Mouse (Mus musculus) thymus, postnatal 0 days (tissue): ENCODE results near the gene Gast. TPM values are rescaled to one million over a fixed set of nuclear protein-coding genes. Genes with fewer than 3 reads are reported as not detected.
A peak's percentile ranks its signal among the peaks of the same experiment; 100 is the strongest.
"Not testable (repeated sequence)": the region's sequence is repeated elsewhere in the genome, so short reads cannot be mapped to it uniquely, and the experiment has no call there.

Experiments
- DNase-seq: peaks from one replicate; pipeline ENCODE4 v3.0.0-alpha.2; 2015; ENCODE audit warnings: low spot score
- polyA plus RNA-seq: library from polyadenylated mRNA; unstranded; fragments of >200 nt; fragmentation: Nextera tagmentation; extraction: Ambion mirVana; gene quantifications from 2 replicates; pipeline ENCODE4 v1.2.1, GENCODE M21; 2015

The Gast gene
- polyA plus RNA-seq, 1 experiment from 2014 or later, result 2.1 TPM

GRCm38 (mm10) chr11:100361059-100361458 lies 26.9 kb downstream of the Gast start:
- not testable (repeated sequence) for DNase-seq

DNA sequence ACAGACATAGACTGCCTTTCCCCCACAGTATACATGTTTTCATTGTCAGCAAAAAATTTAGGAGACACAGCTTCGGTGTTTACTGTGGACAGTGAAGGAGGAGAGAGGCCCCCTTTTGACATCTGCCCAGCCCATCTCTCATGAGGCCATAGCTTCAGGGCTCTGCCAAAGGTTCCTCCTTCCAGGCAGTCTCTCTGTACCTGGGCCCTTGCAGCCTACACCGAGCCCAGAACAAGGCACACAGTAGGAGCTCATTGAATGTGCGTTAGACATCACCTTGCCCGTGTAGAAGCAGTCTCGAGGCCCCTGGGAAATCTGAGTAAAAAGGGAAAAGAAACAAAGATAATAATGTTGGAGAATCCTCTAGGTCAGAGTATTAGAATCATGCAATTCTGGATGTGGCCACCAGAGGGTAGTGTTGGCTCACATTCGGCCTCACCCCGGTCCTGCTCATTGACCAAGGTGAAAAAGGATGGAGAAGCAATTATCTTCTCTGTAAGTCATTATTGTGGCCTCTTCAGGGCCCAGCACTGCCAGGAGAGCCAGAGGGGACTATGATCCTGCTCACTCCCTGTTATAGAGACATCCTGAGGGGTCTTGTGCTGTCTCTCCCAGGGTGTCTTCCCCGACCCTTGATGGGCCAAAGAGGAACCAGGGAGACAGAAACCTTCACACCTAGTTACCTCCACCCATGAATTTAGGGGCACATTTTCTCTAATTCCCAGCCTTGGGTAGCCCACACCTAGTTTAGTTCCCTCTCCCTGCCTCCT lies 28.2 kb downstream of the Gast start:
- DNase-seq, result peak; percentile 65

GRCm38 (mm10) chr11:100362979-100363562 lies 28.9 kb downstream of the Gast start:
- peak; percentile 69 for DNase-seq

DNA sequence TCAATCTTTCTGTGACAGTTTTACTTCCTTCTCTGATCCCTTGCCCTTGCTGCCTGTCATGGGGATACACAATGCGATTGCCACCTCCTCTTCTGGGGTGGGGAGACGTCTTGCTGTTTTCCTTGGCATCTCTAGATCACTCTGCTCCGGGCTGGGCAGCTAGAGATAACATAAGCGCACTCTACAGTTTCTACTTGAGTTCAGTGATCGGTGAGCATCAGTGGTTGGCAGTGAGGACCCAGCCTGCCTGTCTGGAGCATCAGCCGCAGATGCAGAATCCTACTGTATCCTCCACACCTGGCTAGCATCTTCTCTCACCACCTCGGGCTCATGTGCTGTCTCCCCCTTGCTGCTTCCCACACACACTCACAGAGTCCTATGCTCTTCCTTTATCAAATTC lies 34.9 kb downstream of the Gast start:
- no peak for DNase-seq

DNA sequence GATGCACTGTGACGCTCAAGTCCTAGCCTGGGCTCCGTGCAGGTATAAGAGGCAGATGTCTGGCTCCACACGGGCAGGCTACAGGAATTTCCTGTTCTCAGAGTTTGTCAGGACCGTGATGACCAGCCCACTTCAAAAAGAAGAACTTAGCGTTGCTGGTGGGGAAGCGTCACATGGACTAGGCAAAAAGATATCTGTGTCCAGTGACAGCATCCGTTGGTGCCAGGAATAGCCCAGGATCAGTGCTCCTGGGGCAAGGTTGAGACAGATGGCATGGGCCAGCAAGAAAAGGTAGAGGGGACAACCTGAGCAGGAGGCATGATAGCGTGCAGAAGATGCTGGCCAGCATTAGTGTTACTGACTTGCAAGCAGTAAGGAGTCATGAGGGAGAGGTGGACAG lies 35.6 kb downstream of the Gast start:
- no peak for DNase-seq

DNA sequence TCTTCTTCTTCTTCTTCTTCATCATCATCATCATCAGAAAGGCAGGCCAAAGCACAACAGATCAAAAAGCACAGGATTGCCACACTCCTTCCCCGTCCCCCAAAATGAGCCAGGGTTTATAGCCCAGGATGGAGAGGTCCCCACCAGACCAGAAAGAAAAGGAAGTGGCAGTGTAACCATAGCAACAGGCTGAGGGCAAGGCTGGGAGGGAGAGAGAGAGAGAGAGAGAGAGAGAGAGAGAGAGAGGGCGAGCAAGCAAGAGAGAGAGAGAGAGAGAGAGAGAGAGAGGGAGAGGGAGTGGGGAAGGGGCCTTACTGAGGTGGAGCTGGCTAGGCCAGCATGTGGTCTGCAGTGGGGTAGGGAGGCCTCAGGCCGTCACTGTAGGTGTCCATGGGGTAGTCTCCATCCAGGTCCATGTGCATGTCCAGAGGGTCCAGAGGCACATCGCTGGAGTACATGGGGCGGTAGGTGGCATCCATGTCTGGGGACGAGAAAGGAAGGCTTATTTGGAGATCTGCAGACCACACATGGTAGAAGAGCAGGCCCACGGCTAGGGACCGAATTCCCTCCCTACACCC lies 37.9 kb downstream of the Gast start:
- DNase-seq, result peak; percentile 19

DNA sequence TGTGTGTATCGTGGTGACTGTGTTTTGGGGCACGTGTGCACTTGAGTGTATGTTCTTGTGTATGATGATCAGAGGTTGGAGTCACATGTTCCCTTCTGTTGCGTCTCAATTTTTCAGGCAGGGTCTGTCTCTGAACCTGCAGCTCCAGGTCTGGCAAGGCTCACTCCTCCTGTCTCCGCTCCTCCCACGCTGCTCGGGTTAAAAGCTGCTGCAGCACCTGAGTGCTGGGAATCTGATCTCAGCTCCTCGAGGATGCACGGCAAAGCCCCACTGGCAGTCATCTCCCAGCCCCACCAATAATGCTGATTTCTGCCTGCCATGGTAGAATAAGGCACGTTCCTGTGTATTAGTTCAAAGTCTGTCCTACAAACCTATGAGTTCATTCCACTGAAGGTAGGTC lies 40.9 kb downstream of the Gast start:
- no peak for DNase-seq

DNA sequence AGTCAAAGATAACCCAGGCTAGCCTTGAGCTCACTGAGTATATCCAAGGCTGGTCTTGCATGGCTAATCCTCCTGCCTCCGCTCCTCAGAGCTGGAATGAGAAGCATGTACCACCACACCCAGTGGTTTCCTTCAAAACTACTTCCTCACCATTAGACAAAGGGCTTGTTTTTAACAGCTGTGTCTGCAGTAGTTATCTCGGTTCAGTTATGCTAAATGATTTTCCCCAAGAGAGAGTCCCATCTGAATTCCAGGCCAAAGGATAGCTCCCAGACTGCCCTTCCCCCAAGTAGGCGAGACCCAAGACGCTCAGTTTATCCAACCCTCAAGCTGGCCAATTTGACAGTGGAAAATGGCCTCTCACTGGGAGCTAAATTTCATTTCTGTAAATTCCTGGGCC lies 41.8 kb downstream of the Gast start:
- no peak for DNase-seq

- no peak for DNase-seq
Observed at GRCm38 (mm10) chr11:100376746-100377389, 42.7 kb downstream of the Gast start.

DNA sequence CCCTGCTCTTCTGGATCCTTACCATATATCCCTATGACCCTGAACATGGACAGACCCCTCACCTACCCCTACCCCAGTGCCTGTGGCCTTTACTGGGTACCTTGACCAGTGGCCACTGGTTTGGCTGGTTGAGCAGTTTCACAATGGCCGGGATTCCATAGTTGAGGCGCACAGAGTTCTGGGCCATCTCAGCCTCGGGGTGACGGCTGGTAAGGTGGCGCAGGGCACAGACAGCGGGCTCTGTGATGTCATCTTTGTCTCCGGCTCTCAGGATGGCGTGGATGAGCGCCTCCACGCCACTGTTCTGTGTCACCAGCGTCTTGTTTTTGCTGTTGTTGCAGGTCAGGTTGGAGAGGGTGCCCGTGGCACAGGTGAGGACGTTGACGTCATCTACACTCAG lies 43.8 kb downstream of the Gast start:
- DNase-seq, result no peak

DNA sequence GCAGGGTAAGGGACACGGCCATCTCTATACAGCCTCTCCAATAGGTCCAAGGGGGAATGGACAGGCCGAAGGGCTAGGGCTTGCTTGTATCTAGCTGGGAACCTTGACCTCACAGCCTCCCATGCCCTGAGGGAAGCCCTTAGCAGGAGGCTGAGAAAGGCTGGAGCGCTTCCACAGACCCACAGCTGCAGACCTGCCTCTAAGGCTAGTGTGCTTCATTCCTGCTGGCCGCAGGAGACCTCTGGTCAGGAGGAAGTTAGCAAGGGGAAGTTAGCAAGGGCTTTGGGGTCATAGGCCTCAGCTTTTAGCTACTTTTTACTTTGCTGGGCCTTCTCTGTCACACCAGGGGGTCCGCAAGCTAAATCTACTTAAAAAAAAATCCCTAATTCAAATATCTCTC lies 44.2 kb downstream of the Gast start:
- no peak for DNase-seq

- DNase-seq, result no peak
Observed at GRCm38 (mm10) chr11:100379311-100379710, 45.1 kb downstream of the Gast start.

DNA sequence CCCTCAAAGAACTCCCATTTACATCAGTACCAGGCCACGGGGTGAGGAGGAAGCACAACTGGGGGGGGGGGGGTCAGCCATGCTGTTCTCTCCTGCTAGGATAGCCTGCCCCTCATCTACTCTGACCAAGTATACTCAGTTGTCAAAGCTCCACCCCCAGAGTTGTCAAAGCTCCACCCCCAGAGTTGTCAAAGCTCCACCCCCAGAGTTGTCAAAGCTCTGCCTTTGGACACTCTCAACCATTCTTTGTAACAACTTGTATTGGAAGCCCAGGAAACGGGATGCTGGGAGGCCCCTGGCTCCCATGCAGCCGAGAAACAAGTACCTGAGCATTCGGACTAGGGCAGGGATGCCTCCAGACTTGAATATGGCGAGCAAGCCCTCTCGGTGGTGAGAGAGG lies 48.5 kb downstream of the Gast start:
- no peak for DNase-seq

DNA sequence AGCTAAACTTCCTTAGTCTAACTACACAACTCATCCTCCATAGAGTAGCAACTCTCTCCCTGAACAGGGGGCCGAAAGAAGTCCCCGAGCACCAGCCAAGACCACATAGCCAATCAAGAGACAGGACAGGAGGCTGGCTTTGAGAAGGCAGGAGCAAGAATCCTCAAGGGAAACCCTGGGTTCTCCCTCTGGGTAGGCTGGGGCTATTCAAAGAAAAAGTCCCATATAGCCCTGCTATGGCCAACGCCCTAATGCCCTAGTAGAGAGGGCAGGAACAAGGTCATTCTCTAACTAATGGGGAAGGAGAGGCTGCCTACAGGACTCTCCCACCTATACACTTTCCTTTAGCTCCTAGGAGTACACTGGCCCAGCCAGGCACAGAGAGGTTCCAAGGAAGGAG lies 50.8 kb downstream of the Gast start:
- no peak for DNase-seq

DNA sequence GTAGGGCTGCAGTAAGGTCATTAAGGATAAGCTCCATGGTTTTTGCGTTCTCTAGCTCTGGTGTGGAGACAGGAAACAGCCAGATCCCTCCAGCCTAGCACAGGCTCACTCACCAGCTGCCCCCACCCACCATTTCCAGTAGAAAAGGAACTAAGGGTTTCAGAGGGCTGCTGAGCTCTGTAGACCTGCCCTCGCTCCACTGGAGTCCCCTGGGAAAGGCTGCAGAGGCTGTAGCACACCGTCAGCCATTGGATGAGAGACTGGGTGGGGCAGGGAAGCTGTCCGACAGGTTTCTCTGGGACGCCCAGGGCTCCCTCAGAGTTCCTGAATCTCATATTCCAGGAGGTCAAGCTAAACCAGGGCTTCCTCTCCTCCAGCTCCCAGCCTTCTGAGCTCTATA lies 52.4 kb downstream of the Gast start:
- DNase-seq, result no peak

Other genes with a start within 250 kb of the Gast start
- gene Krt32, start 246.2 kb upstream of the Gast start, polyA plus RNA-seq, result 0.13 and 0.18 TPM in 2 replicates
- gene Krt35, start 238.2 kb upstream of the Gast start, polyA plus RNA-seq, result 0.06 and 0.16 TPM in 2 replicates
- gene Krt36, start 228.8 kb upstream of the Gast start, polyA plus RNA-seq, result 0.24 and 0.29 TPM in 2 replicates
- 0.66 and 18.2 TPM in 2 replicates for gene Krt13, start 212.8 kb upstream of the Gast start, polyA plus RNA-seq
- 5.2 and 35.5 TPM in 2 replicates for gene Krt15, start 198.5 kb upstream of the Gast start, polyA plus RNA-seq
- gene Krt19, start 185.7 kb upstream of the Gast start, polyA plus RNA-seq, result 10.2 and 19.1 TPM in 2 replicates
- gene Krt9, start 141.2 kb upstream of the Gast start, polyA plus RNA-seq, result 0.08 and 0.10 TPM in 2 replicates
- gene Krt14, start 126.9 kb upstream of the Gast start, polyA plus RNA-seq, result 40.8 and 47.9 TPM in 2 replicates
- gene Krt16, start 85.5 kb upstream of the Gast start, polyA plus RNA-seq, result 2.5 and 2.7 TPM in 2 replicates
- gene Krt17, start 73.4 kb upstream of the Gast start, polyA plus RNA-seq, result 436 and 450 TPM in 2 replicates
- gene Krt42, start 64.5 kb upstream of the Gast start, polyA plus RNA-seq, result 0.35 and 0.46 TPM in 2 replicates
- 2,060 and 2,248 TPM in 2 replicates for gene Eif1, start 14.5 kb upstream of the Gast start, polyA plus RNA-seq
- 1.7 and 2.0 TPM in 2 replicates for gene Hap1, start 21.7 kb downstream of the Gast start, polyA plus RNA-seq
- gene Jup, start 63.4 kb downstream of the Gast start, polyA plus RNA-seq, result 94.2 and 95.3 TPM in 2 replicates
- 14.8 and 15.3 TPM in 2 replicates for gene P3h4, start 80.4 kb downstream of the Gast start, polyA plus RNA-seq
- 12.2 and 16.4 TPM in 2 replicates for gene Fkbp10, start 81.3 kb downstream of the Gast start, polyA plus RNA-seq
- 147 TPM in 2 replicates for gene Nt5c3b, start 107.4 kb downstream of the Gast start, polyA plus RNA-seq
- gene Klhl10, start 107.5 kb downstream of the Gast start, polyA plus RNA-seq, result 0.39 and 0.55 TPM in 2 replicates
- 5.3 and 5.4 TPM in 2 replicates for gene Klhl11, start 138.3 kb downstream of the Gast start, polyA plus RNA-seq
- 99.2 and 109 TPM in 2 replicates for gene Acly, start 193.6 kb downstream of the Gast start, polyA plus RNA-seq
- gene Ttc25, start 211.2 kb downstream of the Gast start, polyA plus RNA-seq, result 0.56 and 0.57 TPM in 2 replicates
- 167 and 169 TPM in 2 replicates for gene Cnp, start 240.5 kb downstream of the Gast start, polyA plus RNA-seq